Mouse (Mus musculus): ENCODE results near the gene Pcbp4.

DNA sequence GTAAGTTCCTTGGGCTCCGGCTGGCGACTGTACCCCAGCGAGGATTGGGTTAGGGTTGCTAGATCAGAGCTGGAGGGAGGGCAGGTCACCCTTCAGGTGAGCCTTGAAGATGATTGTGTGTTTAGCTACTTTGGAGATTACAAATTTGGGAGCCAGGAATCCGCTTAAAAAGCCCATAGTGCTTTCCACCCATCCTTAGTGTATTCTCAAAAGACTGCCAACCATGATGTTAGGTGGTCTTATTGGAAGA lies 23.2 kb upstream of the Pcbp4 start:
- TF ChIP-seq CTCF (IDR thresholded peaks at IDR 0.05; ENCODE audit: extremely low read depth, insufficient read length, insufficient replicate concordance, low read depth, low read length) (no peak), POLR2A (IDR thresholded peaks at IDR 0.05; ENCODE audit: low read depth, low read length) (no peak)
